Mouse (Mus musculus) thymus, postnatal 25 days (tissue): ENCODE results near the gene Emc7.

Source experiments
- DNase-seq: peaks from one replicate; pipeline ENCODE4 v3.0.0; 2022

The Emc7 gene

DNA sequence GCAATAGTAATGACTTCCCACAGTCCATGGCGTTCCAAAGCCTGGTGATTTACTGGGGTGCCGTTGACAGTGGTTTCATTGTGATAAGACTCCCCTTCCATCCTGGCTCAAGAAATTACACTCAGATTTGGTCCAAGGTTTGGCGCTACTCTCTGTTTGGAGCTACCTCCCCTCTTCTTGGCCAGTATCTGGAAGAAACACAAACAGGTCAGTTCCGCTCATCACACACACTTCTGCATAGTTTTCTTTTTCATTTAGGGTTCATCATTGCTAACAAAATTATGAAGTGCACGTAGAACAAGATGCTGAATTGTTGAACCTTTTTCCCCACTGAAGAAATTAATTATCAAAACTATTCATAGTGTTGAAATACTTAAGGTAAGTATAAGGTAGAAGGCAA, 25.9 kb downstream of the Emc7 start, which contains the start of gene Chrm5:
Gene Chrm5, minus strand, starts transcription at position 101 of the 400 bp plus-strand sequence.
- DNase-seq = no peak

DNA sequence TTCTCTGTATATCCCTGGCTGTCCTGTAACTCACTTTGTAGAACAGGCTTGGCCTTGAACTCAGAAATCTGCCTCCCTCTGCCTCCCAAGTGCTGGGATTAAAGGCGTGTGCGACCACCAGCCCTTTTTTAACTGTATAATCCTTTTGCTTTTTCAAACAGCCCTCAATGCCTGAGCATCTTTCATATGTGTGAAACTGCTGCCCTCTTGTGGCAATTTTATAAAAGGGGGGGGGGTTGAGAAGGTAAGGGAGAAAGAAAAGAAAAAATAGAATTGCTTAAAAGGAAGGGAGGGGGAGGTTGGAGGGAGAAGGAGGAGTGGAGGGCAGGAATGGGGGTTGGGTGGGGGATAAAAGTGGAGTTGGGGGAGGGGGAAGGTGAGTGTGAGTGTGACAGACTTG, 26.8 kb downstream of the Emc7 start:
- no peak for DNase-seq

DNA sequence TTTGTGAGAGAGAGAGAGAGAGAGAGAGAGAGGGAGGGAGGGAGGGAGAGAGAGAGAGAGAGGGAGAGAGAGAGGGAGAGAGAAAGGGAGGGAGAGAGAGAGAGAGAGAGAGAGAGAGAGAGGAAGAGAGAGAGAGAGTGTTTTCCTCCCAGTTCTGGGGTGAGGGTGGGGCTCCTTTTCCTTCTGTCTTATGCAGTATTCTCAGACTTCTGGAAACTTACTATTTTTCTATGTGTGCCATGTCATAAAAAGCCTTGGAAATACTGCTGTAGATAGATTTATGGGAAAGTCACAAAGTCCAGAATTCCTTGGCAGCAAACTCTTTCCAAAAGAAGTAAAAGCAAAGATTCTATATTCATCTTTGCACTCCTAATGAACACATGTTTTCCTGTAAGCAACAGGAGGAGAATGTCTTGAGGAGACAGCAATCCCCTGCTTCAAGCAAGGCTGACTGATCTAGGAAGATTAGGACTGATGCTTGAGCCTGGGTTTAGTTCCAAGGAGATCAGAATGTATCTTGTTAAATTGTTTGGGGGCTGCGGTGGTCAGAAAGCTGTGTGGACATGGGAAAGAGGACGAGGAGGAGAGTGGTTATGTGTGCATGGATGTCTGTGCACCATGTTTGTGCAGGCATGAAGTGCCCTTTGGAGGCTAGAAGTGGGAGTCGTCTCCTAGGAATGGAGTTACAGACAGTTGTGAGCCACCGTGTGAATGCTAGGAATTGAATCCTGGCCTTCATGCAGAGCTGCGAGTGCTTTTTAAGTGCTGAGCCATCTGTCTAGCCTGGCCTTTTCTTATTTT, 27.9 kb downstream of the Emc7 start:
- DNase-seq = no peak

DNA sequence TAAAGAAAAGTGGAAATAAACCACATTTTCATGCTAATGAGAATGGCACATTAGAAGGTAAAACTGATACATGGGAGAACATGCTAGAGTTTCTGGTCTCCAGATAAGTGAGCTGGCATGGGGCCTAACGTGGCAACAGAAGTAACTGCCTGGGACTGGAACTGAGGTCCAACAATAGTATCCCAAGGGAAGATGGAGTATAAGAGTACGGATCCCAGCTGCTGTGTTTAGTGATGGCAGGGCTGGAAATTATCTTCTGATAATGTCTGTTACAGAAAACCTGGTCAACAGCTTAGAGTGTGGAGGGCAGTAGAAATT, 28.5 kb downstream of the Emc7 start:
- no peak for DNase-seq

DNA sequence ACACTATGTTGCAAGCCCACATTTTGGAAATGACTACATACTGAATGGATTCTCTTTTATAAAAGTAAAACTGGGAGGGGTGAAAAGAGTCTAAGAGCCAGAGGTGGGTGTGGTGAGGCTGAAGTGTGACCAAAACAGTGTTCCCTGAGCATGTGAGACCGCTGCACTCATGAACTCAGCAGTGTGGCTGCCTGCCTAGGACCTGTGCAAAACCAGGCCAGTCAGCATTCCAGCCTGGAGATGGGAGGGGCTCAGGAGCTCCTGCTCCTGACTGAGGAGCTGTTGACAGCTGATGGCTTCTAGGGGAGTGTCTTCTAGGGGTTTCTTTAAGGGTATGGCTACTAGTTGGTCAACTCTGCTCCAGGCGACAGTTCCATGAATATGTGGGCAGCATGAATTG, 30.1 kb downstream of the Emc7 start:
- no peak for DNase-seq

DNA sequence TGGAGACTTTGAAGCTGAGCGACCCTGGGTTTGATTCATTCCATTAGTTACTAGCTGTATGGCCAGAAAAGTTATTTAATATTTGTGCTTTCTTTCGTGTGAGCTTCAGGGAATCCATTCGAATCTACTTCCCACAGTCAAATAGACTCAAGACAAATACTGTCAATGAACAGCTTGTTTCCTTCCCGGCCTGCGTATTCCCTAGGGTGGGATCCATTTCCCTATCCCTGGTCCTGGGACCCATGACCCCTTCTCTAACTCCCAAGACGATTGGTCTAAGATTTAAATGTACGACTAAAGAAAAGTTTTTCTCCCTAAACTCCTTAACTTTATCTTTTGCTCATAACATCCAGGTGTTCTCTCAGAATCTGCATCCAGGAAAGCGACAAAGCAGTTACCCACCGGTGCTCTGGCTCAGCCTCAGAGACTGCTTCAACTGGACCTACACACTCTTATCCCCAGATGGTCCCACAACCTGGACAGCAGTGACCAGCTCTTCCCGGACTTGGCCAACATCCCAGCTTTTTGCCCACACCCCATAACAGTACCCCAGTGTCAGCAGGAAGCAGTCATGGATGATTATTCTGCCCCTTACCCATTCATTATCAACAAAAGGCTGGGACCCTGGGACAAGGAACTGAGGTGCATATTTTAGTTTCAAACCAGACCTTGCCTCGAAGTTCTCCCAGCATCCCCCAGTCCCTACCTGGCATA, 35.8 kb downstream of the Emc7 start:
- DNase-seq = no peak

DNA sequence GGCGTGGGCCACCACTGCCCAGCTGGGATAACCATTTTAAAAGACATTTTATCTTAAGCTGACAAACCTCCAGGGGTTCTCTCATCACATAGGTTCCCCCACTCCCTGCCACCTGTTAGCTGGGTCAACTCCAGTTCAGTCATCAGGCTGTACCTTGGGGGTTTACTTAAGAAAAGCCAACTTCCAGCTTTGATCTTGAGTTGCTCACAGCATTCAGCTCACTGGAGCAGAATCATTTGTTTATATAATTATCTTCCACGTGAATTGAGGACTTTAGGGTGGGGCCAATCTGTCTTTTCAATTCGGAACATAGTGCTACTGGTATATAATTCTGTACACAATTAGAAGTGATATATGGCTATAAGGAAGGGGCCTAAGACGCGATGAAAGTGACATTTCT, 36.8 kb downstream of the Emc7 start:
- no peak for DNase-seq

DNA sequence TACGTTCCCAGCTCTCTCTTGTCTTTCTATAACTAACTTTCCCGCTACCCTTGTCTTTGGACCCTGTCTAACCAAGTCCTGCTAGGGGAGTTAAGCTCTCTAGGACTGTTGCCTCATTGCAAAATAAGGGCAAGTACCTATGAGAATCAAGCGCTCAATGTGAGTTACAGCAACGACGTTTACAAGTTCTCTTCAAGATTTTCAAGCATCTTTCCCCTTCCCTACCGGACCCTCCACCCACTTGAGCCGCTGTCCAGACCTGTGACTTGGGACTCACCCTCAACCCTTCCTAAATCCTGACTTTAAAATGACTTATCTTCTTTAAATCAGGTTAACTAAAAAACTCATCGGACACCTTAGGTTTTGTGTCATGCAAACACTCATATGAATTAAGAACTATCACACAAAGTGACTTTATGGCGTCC, 37.6 kb downstream of the Emc7 start:
- DNase-seq = peak; percentile 31

DNA sequence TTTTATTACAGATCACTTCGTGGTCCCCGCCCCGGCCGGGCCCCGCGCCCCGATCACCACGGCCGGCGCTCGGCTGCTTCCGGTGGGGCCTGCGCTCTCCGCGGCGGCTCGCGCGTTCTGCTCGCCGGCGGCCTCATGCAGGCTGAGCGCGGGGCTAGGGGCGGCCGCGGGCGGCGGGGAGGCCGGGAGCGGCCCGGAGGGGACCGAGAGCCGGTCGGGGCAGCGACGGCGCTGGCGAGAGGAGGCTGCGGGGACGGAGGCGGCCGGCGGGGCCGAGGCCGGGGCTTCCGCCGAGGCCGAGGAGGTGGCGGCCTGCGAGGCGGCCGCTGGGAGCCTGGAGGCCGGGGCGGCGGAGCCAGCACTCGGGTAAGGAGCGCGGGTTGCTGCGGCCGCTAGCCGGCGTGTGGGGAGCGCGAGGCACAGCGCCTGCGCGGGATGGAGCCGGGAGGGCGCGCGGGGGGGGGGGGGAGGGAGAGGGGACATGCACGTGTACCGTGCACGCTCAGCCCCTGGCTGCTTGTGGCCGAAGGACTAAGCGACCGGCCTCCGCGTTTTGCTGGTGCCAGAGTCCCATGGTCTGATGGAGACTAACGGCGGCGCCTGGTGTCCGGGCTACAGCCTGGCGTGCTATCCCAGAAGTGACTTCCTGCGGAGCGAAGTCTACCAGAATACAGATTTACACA, 38.2 kb downstream of the Emc7 start, which contains the start of gene Aven:
Gene Aven, plus strand, starts transcription at position 109 of the 683 bp plus-strand sequence.
- peak; percentile 79 for DNase-seq

DNA sequence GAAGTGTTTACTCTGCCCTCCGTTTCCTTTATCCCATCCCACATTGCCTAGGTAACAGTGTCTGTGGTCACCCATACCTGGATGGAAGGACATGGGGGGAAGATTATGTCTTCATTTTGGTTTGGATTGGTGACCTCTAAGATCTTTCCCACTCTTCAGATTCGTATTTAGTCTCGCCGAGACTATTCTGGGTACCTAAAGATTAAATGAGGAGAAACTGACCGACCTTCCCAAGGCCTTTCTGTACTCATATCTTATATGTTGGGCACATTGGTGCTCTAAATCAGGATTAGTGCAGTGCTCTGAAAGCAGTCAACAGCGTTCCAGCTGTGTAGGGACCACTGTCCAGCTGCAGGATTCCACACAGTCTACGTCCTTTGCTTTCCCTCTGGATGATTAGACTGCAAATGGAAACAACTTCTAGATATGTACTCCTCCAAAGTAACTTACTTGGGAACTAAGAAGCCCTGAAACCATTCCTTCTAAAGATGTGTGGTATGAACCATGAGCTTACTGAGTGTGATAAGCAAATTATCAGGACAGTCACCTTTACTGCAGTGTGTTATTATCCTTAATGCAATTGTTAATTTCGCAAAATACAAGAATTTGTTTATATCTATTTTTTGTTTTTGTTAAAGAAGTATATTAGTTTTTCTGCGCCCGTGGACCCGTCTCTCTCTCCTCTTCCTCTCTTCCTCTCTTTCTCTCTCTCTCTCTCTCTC, 38.9 kb downstream of the Emc7 start:
- peak; percentile 8 for DNase-seq

DNA sequence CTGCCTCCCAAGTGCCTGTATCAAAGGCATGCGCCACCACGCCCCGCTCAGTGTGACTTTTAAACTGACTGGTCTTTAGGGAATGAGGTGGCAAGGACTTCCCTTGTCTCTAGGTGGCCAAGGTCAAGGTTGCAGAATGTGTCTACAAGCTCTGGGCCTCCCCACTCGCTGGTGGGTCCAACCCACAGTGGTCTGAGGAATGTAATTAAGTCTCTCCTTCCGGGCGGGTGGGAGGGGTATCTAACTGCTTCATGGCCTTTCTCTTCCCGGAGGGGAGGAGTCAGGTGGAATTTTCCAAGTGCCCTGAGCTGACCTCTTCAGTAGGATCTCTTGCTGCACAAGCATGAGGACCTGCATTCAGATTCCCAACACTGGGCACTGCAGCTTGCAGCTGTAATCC, 43.1 kb downstream of the Emc7 start:
- DNase-seq = no peak

DNA sequence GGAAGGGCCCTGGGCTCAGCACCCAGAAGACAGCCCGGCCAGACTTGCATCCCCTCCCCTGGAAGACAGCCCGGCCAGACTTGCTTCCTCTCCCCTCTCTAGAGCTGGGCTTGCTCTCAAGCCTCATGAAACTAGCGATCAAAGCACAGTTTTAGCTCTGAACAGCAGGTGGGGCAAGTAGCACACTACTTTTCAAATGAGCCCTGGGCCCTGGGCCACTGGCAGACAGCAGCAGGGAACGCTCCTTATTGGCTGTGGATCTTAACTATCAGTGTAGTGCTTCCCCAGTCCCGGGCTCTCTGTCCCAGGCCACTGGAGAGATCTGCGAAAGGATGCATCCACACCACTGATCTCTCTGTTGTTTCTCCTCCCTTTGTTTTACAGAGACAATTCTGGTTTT, 46.4 kb downstream of the Emc7 start:
- peak; percentile 76 for DNase-seq

DNA sequence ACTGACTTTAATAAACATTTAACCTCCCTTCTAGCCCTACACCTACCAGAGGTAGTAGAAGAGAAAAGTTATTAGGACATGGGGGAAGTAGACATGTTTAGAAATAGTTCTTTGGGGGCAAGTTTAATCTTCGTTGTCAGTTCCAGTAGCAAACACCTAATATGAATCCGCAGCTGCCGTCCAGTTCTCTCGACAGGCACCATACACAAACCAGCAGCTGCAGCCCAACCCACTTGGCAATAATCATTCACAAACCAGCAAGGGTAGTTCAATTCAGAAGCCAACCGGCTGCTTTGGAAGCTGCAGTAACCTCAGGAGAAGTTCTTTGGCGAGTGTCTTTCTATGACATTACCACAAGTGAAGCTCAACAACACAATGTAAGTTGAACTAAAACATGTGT, 49.2 kb downstream of the Emc7 start:
- no peak for DNase-seq

DNA sequence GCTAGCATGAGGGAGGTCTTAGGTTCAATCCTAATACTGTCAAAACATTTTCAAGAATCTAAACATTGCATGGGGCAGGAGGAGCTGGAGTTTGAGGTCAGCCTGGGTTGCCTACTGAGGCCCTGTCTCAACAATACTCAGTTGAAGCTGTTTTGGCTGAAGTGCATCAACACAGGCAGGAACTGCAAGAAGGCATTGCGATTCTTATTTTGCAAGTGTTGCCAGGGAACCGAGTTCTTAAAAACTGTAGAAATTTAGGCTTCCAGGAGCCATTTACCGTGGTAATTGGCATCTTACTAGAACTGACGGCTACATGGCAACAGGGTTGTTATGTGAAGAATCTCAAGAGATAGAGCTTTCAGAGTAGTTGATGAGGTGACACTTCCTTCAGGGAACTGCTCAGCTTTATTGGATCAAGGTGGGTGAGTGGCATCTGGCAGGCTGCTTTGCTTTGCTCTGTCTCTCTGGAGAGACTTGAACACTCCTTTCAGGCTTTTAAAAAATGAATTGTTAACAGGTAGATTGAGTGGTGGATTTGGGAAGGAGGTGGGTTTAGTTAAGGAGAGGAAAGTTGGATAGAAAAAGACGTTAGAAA, 52.1 kb downstream of the Emc7 start:
- DNase-seq = no peak

DNA sequence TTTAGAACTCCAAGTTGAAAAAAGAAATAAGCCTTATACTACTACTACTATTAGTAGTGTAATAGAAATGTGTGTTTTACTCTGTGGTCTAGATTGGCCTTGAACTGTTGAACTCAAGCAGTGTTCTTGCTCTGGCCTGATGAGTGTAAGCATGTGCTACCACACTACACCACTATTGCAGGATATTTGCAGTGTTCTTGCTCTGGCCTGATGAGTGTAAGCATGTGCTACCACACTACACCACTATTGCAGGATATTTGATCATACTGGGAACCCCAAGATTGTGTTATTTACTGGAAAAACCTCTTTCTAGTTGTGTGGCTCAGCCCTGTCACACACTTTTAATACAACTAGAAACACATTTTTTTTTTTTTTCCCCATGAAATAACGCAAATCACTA, 52.6 kb downstream of the Emc7 start:
- DNase-seq = no peak

DNA sequence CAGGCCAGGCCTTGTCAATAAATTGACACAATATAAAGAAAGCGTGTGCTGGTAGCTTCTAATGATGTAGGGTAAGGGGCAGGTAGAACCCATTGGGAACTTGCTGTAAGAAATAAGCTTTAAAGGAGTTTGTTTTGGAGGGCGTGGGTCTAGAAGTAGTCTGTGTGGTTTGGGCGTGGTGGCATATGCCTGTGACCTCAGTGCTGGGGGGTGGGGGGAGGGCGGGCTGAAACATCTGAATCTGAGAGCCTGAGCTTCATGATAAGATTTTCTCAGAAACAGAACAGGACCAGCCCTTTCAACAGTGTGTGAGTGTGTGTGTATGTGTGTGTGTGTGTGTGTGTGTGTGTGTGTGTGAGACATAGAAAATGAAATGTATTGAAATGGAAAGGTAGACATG, 55.3 kb downstream of the Emc7 start:
- DNase-seq = no peak

DNA sequence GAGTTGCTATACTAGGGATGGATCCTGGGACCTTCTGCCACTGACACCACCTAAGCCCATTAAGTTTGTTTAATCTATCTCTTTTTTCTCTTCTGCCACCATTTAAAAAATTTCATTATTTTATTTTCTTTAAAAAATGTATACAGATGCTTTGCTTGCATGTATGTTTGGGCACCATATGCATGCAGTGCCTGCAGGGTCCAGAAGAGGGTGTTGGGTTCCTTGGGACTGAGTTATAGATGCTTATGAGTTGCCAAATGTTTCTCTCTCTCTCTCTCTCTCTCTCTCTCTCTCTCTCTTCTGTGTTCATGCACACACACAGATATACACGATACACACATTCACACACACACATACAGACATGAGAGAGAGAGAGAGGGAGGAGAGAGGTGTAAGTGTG, 58.2 kb downstream of the Emc7 start:
- DNase-seq = no peak

DNA sequence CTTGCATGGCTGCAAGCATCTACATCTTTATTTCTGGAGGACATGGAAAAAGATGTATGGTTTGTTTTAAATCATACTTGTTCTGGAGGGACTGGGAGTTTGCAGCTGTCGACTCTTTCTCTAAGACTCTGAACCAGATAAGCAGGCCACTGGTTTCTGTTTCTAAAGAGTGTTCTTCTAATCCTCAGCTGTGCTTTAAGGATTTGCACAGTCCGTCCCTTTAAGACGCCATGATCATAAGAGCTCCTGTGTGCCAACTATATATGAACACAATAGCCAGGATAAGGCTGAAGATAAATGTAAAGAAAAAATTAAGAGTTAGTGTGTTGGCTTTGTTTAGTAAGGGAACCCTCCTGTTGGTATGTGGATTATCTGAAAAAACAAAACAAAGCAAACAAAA, 61.9 kb downstream of the Emc7 start:
- DNase-seq = no peak

DNA sequence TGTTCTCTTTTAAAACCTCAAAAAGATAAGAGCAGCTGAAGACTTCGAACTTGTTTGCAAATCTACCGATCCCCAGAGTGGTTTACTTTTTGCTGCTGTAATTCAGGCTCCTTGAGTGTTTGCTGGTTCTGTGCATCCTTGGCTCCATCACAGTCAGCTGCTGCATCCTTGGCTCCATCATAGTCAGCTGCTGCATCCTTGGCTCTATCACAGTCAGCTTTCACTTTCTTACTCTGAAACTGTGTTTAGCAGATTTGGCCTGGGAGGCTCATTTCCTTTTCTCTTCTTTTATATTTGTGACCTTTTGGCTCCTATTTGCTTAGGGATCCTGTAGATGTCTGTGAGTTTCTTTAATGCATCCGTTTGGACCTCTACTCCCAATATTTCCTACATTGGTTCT, 62.4 kb downstream of the Emc7 start:
- no peak for DNase-seq

DNA sequence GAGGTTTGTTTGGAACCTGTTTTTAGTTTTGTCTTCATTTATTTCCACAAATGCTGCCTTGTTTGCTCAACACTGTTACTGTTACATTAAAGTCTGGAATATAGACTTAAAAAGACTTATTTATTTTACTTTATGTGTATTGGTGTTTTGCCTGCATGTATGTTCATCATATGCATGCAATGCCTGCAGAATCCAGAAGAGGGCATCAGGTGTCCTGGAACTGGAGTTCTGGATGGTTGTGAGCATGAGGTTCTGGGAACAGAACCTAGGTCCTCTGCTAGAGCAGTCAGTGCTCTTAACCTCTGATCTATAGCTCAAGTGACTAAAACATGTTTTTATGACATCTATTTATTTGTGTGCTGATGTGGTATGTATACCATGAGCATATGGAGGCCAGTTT, 63.7 kb downstream of the Emc7 start:
- no peak for DNase-seq

DNA sequence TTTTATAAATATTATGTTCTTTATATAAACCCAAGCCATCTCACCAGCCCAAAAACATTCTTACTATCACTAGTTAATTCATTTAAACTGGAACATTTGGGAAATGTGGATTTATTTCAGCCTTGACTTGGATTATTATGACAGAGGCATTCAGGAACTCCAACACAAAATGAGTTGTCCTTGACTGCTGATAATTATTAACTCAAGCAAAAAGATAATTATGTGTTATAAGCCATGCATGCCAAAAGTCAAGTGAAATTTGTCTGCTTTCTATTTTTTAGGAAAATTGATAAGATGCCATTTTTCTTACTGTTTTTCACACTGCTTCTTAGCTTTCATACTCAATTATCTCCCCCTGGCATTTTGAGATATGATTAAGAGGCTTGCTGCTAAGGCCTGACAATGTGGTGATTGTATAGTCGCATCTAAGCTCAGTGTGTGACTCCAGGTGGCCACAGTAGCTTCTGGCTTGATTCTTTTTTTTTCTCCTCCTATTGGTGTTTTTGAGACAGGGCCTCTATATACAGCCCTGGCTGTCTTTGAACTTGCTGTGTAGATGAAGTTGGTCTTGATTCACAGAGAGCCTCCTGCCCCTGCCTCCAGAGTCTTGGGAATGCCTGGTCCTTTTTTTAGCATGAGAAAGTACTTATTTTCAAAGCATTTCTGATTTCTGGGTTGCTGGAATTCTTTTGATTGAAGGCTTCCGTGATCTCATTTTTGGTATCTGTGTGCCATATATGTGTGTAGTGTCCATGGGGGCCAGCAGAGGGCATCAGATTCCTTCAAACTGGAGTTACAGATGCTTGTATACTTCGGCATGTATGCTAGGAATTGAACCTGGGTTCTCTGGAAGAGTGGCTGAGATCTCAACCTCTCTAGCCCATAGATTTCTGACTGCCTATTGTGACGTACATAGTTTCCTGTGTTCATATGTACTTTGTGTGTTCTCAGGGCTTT, 66.0 kb downstream of the Emc7 start:
- DNase-seq = no peak
